Mouse (Mus musculus) hindbrain, embryonic 14.5 days (tissue): Measurements from ENCODE around the gene Rbm18. TPM values are rescaled to one million over a fixed set of nuclear protein-coding genes. Genes with fewer than 3 reads are reported as not detected.
A peak's percentile ranks its signal among the peaks of the same experiment; 100 is the strongest.

Experiments
- ATAC-seq: fragments of 200-750 bp; cut with Nextera tagmentation; 2 replicates; pipeline ENCODE4 v1.8.0; 2017; ENCODE audit warnings: moderate number of reproducible peaks, mild to moderate bottlenecking, moderate TSS enrichment, moderate library complexity; ENCODE audit not compliant: low FRiP score
- DNase-seq: peaks from one replicate; pipeline ENCODE4 v3.0.0-alpha.2; 2015; ENCODE audit warnings: low spot score
- H3K27ac ChIP-seq: fragments of 300-500 bp; sonication (generic); 2 replicates; pipeline ENCODE4 v1.5.1; 2014; ENCODE audit warnings: mild to moderate bottlenecking, moderate library complexity
- H3K27me3 ChIP-seq: fragments of 300-500 bp; sonication (generic); 2 replicates; pipeline ENCODE4 v1.6.1; 2014; ENCODE audit warnings: mild to moderate bottlenecking, low read length, mixed read lengths; ENCODE audit not compliant: control insufficient read depth, insufficient read depth
- H3K36me3 ChIP-seq: fragments of 300-500 bp; sonication (generic); replicated peaks from 2 replicates; pipeline ENCODE4 v1.6.1; 2014; ENCODE audit not compliant: control insufficient read depth, insufficient read depth
- H3K4me1 ChIP-seq: fragments of 300-500 bp; sonication (generic); replicated peaks from 2 replicates; pipeline ENCODE4 v1.6.1; 2014; ENCODE audit warnings: antibody characterized with exemption, low read length, mixed read lengths; ENCODE audit not compliant: control insufficient read depth, insufficient read depth
- H3K4me2 ChIP-seq: fragments of 300-500 bp; sonication (generic); replicated peaks from 2 replicates; pipeline ENCODE4 v1.6.1; 2014; ENCODE audit warnings: mild to moderate bottlenecking, moderate library complexity
- H3K4me3 ChIP-seq: fragments of 300-500 bp; sonication (generic); replicated peaks from 2 replicates; pipeline ENCODE4 v1.5.1; 2014; ENCODE audit warnings: mild to moderate bottlenecking, low read length
- H3K9ac ChIP-seq: fragments of 300-500 bp; sonication (generic); 2 replicates; pipeline ENCODE4 v1.6.1; 2014
- H3K9me3 ChIP-seq: fragments of 300-500 bp; sonication (generic); 2 replicates; pipeline ENCODE4 v1.6.1; 2016; ENCODE audit warnings: low read length; ENCODE audit not compliant: control insufficient read depth
- WGBS: fragments of 180-500 bp; shearing (Covaris S2); extraction: QIAGEN DNeasy Blood & Tissue Kit; methylation state at CpG from one replicate; pipeline ENCODE4 v1.1.7; 2014; 5-methylcytosine and 5-hydroxymethylcytosine counted together
- polyA plus RNA-seq: library from polyadenylated mRNA; unstranded; fragments of >200 nt; fragmentation: Nextera tagmentation; extraction: Ambion mirVana; gene quantifications from 2 replicates; pipeline ENCODE4 v1.2.1, GENCODE M21; 2014

Rbm18 gene
- polyA plus RNA-seq, 1 experiment from 2014 or later: 130 TPM

- H3K27ac ChIP-seq: no peak overlapping the region
- no peaks in the 10 kb centered on the region for H3K27me3 ChIP-seq
- H3K4me1 ChIP-seq: no peaks in the 10 kb centered on the region
- no peak overlapping the region for H3K4me3 ChIP-seq
- ATAC-seq (no peak), DNase-seq (no peak)
- no peaks in the 10 kb centered on the region for H3K9me3 ChIP-seq
- H3K4me2 ChIP-seq: no peak overlapping the region
- WGBS: 96% methylated on average over 9 of the region's 9 CpGs
- H3K9ac ChIP-seq: no peak overlapping the region
- H3K36me3 ChIP-seq: peaks cover 87% of the 10 kb centered on the region
Observed at GRCm38 (mm10) chr2:36126795-36127429, 9.7 kb downstream of the Rbm18 start.

GRCm38 (mm10) chr2:36112632-36113031 is 23.9 kb downstream of the Rbm18 start:
- DNase-seq: no peak
- Histone ChIP-seq H3K9ac (no peak overlapping the region), H3K9me3 (no peaks in the 10 kb centered on the region), H3K36me3 (peaks cover 28% of the 10 kb centered on the region), H3K4me2 (no peak overlapping the region), H3K27ac (no peak overlapping the region), H3K4me3 (no peak overlapping the region), H3K27me3 (peaks cover 38% of the 10 kb centered on the region), H3K4me1 (no peaks in the 10 kb centered on the region)
- WGBS: 87% methylated on average over 3 of the region's 3 CpGs
- ATAC-seq: no peak

GRCm38 (mm10) chr2:36108615-36109014 is 28.0 kb downstream of the Rbm18 start:
- 8% methylated on average over 7 of the region's 7 CpGs for WGBS
- Histone ChIP-seq H3K4me1 (peaks cover 16% of the 10 kb centered on the region; the same call in 1 of the 2 replicates), H3K4me3 (no peak overlapping the region), H3K9me3 (no peaks in the 10 kb centered on the region), H3K27ac (no peak overlapping the region), H3K9ac (no peak overlapping the region), H3K27me3 (peaks cover 77% of the 10 kb centered on the region), H3K36me3 (no peaks in the 10 kb centered on the region), H3K4me2 (no peak overlapping the region)
- no peak for ATAC-seq
- DNase-seq: no peak

GRCm38 (mm10) chr2:36104956-36105741 is 31.4 kb downstream of the Rbm18 start, which contains the start of gene Lhx6:
Gene Lhx6 (minus strand): TSS chr2:36105408.
- Histone ChIP-seq H3K4me1 (peaks cover 34% of the 10 kb centered on the region), H3K27me3 (peaks cover 97% of the 10 kb centered on the region), H3K9me3 (no peaks in the 10 kb centered on the region), H3K27ac (no peak within 1 kb of the TSS), H3K4me3 (peak within 1 kb of the TSS; percentile 30), H3K9ac (peak within 1 kb of the TSS; percentile 44; the same call in 1 of the 2 replicates), H3K4me2 (peak within 1 kb of the TSS; percentile 53), H3K36me3 (no peaks in the 10 kb centered on the region)
- under 1% methylated on average over 55 of the region's 58 CpGs for WGBS
- ATAC-seq (peak; percentile 21; the same call in 1 of the 2 replicates), DNase-seq (no peak)

- WGBS: under 1% methylated on average over 31 of the region's 32 CpGs
- peaks cover 34% of the 10 kb centered on the region for H3K4me1 ChIP-seq
- peak overlapping the region; percentile 30 for H3K4me3 ChIP-seq
- H3K27ac ChIP-seq: no peak overlapping the region
- peaks cover 98% of the 10 kb centered on the region for H3K27me3 ChIP-seq
- peak overlapping the region; percentile 53 for H3K4me2 ChIP-seq
- H3K9ac ChIP-seq: 0 out of 2 replicates have a peak overlapping the region, but pooled peaks have one; percentile 44
- ATAC-seq: no peak
- no peak for DNase-seq
- no peaks in the 10 kb centered on the region for H3K9me3 ChIP-seq
- H3K36me3 ChIP-seq: no peaks in the 10 kb centered on the region
Observed at GRCm38 (mm10) chr2:36104436-36104955, 32.1 kb downstream of the Rbm18 start.

- no peak for DNase-seq
- no peaks in the 10 kb centered on the region for H3K36me3 ChIP-seq
- H3K4me2 ChIP-seq: peak overlapping the region; percentile 53
- H3K4me3 ChIP-seq: peak overlapping the region; percentile 30
- H3K4me1 ChIP-seq: peaks cover 34% of the 10 kb centered on the region
- no peak for ATAC-seq
- under 1% methylated on average over 38 of the region's 38 CpGs for WGBS
- no peak overlapping the region for H3K27ac ChIP-seq
- no peak overlapping the region for H3K9ac ChIP-seq
- no peaks in the 10 kb centered on the region for H3K9me3 ChIP-seq
- H3K27me3 ChIP-seq: peaks cover 99% of the 10 kb centered on the region
Observed at GRCm38 (mm10) chr2:36103555-36104367, 32.8 kb downstream of the Rbm18 start.

- WGBS: 3% methylated on average over 21 of the region's 21 CpGs
- ATAC-seq: no peak
- Histone ChIP-seq H3K9me3 (no peaks in the 10 kb centered on the region), H3K36me3 (no peaks in the 10 kb centered on the region), H3K27ac (no peak overlapping the region), H3K4me1 (peaks cover 34% of the 10 kb centered on the region), H3K27me3 (peaks cover 99% of the 10 kb centered on the region), H3K9ac (no peak overlapping the region), H3K4me2 (peak overlapping the region; percentile 53; the same call in 1 of the 2 replicates), H3K4me3 (peak overlapping the region; percentile 30; the same call in 1 of the 2 replicates)
- no peak for DNase-seq
Observed at GRCm38 (mm10) chr2:36103069-36103554, 33.5 kb downstream of the Rbm18 start.

GRCm38 (mm10) chr2:36102559-36102946 is 34.0 kb downstream of the Rbm18 start:
- no peaks in the 10 kb centered on the region for H3K36me3 ChIP-seq
- H3K27me3 ChIP-seq: peaks cover 99% of the 10 kb centered on the region
- H3K27ac ChIP-seq: no peak overlapping the region
- H3K4me3 ChIP-seq: peak overlapping the region; percentile 10; the same call in 1 of the 2 replicates
- peak overlapping the region; percentile 1; the same call in 1 of the 2 replicates for H3K4me2 ChIP-seq
- WGBS: under 1% methylated on average over 21 of the region's 21 CpGs
- DNase-seq: no peak
- no peaks in the 10 kb centered on the region for H3K9me3 ChIP-seq
- no peak for ATAC-seq
- H3K4me1 ChIP-seq: peaks cover 34% of the 10 kb centered on the region
- no peak overlapping the region for H3K9ac ChIP-seq
